ENCODE assay signal across 15 mouse cellular contexts in the genomic region with DNA sequence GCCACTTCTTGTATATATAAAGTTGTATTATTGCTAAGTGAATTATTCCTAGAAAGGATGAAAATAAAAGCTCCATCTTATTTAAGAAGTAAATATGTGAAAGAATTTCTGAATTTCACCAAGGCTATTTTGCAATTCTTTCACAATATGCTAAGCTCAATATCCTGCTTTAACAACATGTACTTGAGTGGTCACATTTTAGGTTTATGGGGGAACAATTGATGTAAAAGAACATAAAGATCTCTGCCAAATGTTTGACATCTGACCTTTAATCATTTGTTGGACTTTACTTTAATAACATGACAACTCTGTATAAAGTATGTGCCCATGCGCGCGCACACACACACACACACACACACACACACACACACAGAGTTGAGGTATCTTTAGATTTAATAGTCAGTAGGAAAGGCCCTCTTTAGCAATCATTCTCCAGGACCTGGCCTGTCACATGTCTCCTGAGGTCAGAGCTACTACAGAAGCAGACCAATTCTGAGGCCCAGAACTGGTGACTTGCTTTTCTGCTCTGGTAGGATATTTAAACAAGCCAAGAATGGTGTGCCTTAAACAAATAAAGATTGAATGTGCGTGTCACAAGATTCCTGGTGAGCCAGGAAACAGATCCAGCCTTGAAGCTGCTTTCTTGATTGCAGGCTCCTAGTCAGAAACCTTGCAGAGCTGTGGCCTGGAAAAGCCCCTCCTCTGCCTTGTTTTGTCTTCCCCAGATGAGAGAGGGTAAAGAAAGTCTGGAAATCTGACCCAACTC.
A peak's percentile ranks its signal among the peaks of the same experiment; 100 is the strongest.
DNase-seq lines count a peak whose midpoint lies in the region; ATAC-seq lines count a peak whose summit lies in the region.
"Had no signal": no experiment of that assay in that cellular context is flagged by ENCODE, and none has a peak within 500 bp of the region (broad histone marks: within the 10 kb centered on the region; RNA-seq: fewer than 3 reads in every experiment).

No protein-coding gene starts in this region.

- no peak overlapping the region for H3K9ac ChIP-seq in heart, embryonic 14.5 days (ENCODE audit: low read length)
- H3K9ac ChIP-seq in neural tube, embryonic 15.5 days (replicated peaks) = no peak overlapping the region

- H3K9me3 ChIP-seq in heart, embryonic 14.5 days (ENCODE audit: control insufficient read depth, low read length) = no peaks in the 10 kb centered on the region
- no peaks in the 10 kb centered on the region for H3K9me3 ChIP-seq in neural tube, embryonic 15.5 days (replicated peaks)
- H3K9me3 ChIP-seq in limb, embryonic 10.5 days (replicated peaks) = no peaks in the 10 kb centered on the region

- peaks cover 8% of the 10 kb centered on the region for H3K27me3 ChIP-seq in heart, embryonic 14.5 days (ENCODE audit: control insufficient read depth, insufficient read depth, low read length)
- H3K27me3 ChIP-seq in neural tube, embryonic 15.5 days (replicated peaks) = no peaks in the 10 kb centered on the region
- H3K27me3 ChIP-seq in limb, embryonic 10.5 days (ENCODE audit: low read depth, poor library complexity, severe bottlenecking) = no peaks in the 10 kb centered on the region

- intact Hi-C loops in heart, postnatal 14 days (cut with DNase I) = no loop called here

- no peak overlapping the region for H3K4me2 ChIP-seq in heart, embryonic 14.5 days (ENCODE audit: low read length)
- no peak overlapping the region for H3K4me2 ChIP-seq in neural tube, embryonic 15.5 days

- WGBS in heart, embryonic 14.5 days = 85% methylated on average over 4 of the region's 4 CpGs
- 67% methylated on average over 4 of the region's 4 CpGs for WGBS in neural tube, embryonic 15.5 days
- WGBS in limb, embryonic 10.5 days = 68% methylated on average over 4 of the region's 4 CpGs

- DNase-seq in heart, postnatal 14 days = no peak
- DNase-seq in neural tube, embryonic 10.5 days (ENCODE audit: extremely low spot score, low spot score) = peak; percentile 37
- peak; percentile 30 for DNase-seq in limb, embryonic 10.5 days (ENCODE audit: low spot score)
- DNase-seq in yolk sac, embryonic 10.5 days (ENCODE audit: low spot score) = peak; percentile 59
- no peak for DNase-seq in spleen, postnatal 4 days (ENCODE audit: low spot score in 2 of 2)
- no peak for DNase-seq in kidney, adult 18-20 months
- DNase-seq: heart, adult 11 months; kidney, postnatal 25 days; left cerebral cortex, postnatal 4 days; right cerebral cortex, adult 18-20 months; thymus, adult 18-20 months had no signal

- H3K4me1 ChIP-seq in heart, embryonic 14.5 days (ENCODE audit: control insufficient read depth in 2 of 2, insufficient read depth in 2 of 2, low read length in 2 of 2) = peaks cover 7 to 19% of the 10 kb centered on the region in 2 experiments
- no peaks in the 10 kb centered on the region for H3K4me1 ChIP-seq in neural tube, embryonic 15.5 days
- peaks cover 9% of the 10 kb centered on the region for H3K4me1 ChIP-seq in limb, embryonic 10.5 days

- H3K36me3 ChIP-seq in heart, embryonic 14.5 days (ENCODE audit: control insufficient read depth, insufficient read depth, low read length) = no peaks in the 10 kb centered on the region
- H3K36me3 ChIP-seq in neural tube, embryonic 15.5 days = no peaks in the 10 kb centered on the region
- no peaks in the 10 kb centered on the region for H3K36me3 ChIP-seq in limb, embryonic 10.5 days

- ATAC-seq in heart, embryonic 14.5 days (ENCODE audit: insufficient number of reproducible peaks, insufficient read depth, low FRiP score, low read depth) = no peak
- ATAC-seq in neural tube, embryonic 15.5 days (ENCODE audit: low FRiP score) = no peak
- ATAC-seq: CD4-positive, CD25-positive, alpha-beta regulatory T cell, adult 4 months; midbrain, embryonic 16.5 days had no signal

- H3K4me3 ChIP-seq in heart, embryonic 14.5 days (ENCODE audit: control insufficient read depth in 1 of 2, insufficient read depth in 1 of 2, low read depth in 1 of 2, low read length in 2 of 2) = no peak overlapping the region
- no peak overlapping the region for H3K4me3 ChIP-seq in neural tube, embryonic 15.5 days (replicated peaks)
- H3K4me3 ChIP-seq in limb, embryonic 10.5 days = no peak overlapping the region

- H3K27ac ChIP-seq in heart, embryonic 14.5 days (replicated peaks in 1 of 2; ENCODE audit: control insufficient read depth in 1 of 2, insufficient read depth in 1 of 2, low read depth in 2 of 2, low read length in 2 of 2) = peak overlapping the region; percentile 28 to 33; a peak in 2 of 4 replicates
- no peak overlapping the region for H3K27ac ChIP-seq in neural tube, embryonic 15.5 days (replicated peaks)
- peak overlapping the region; percentile 63 for H3K27ac ChIP-seq in limb, embryonic 10.5 days

Comparison
In these comparisons a context has a peak if more than half of its experiments do, and no peak if none do; other contexts are left out.
1. DNase-seq: peak in neural tube, embryonic 10.5 days (single experiment), limb, embryonic 10.5 days (single experiment) and yolk sac, embryonic 10.5 days (single experiment); none in heart, postnatal 14 days (0 of 2), spleen, postnatal 4 days (0 of 2) and kidney, adult 18-20 months (single experiment).